Mouse (Mus musculus) kidney, postnatal 0 days (tissue): ENCODE data around the gene Grip2. TPM values are rescaled to one million over a fixed set of nuclear protein-coding genes. Genes with fewer than 3 reads are reported as not detected.

Experiments used
- ATAC-seq: fragments of 200-750 bp; cut with Nextera tagmentation; replicated peaks from 2 replicates; pipeline ENCODE4 v1.8.0; 2017; ENCODE audit warnings: low read depth, moderate number of reproducible peaks, moderate TSS enrichment, moderate library complexity; ENCODE audit not compliant: low FRiP score
- DNase-seq: peaks from one replicate; pipeline ENCODE4 v3.0.0-alpha.2; 2016; ENCODE audit warnings: low spot score
- H3K27ac ChIP-seq: fragments of 300-500 bp; sonication (generic); 2 replicates; pipeline ENCODE4 v1.5.1; 2014; ENCODE audit warnings: mild to moderate bottlenecking
- H3K27me3 ChIP-seq: fragments of 300-500 bp; sonication (generic); 2 replicates; pipeline ENCODE4 v1.6.1; 2014; ENCODE audit warnings: low read length, mixed read lengths; ENCODE audit not compliant: insufficient read depth
- H3K36me3 ChIP-seq: fragments of 300-500 bp; sonication (generic); 2 replicates; pipeline ENCODE4 v1.6.1; 2014; ENCODE audit warnings: low read length, mixed read lengths; ENCODE audit not compliant: insufficient read depth
- H3K4me1 ChIP-seq: fragments of 300-500 bp; sonication (generic); replicated peaks from 2 replicates; pipeline ENCODE4 v1.6.1; 2014; ENCODE audit warnings: antibody characterized with exemption, low read length, mixed read lengths; ENCODE audit not compliant: insufficient read depth
- H3K4me2 ChIP-seq: fragments of 300-500 bp; sonication (generic); 2 replicates; pipeline ENCODE4 v1.6.1; 2014; ENCODE audit warnings: mild to moderate bottlenecking, low read length, moderate library complexity, mixed read lengths
- H3K4me3 ChIP-seq: fragments of 300-500 bp; sonication (generic); replicated peaks from 2 replicates; pipeline ENCODE4 v1.5.1; 2014; ENCODE audit warnings: low read depth, low read length
- H3K9ac ChIP-seq: fragments of 300-500 bp; sonication (generic); 2 replicates; pipeline ENCODE4 v1.6.1; 2014; ENCODE audit warnings: low read depth, low read length
- H3K9me3 ChIP-seq: fragments of 300-500 bp; sonication (generic); replicated peaks from 2 replicates; pipeline ENCODE4 v1.6.1; 2016; ENCODE audit warnings: low read length, inconsistent platforms, mixed read lengths
- CTCF ChIP-seq: IDR thresholded peaks from 2 replicates; pipeline ENCODE4 v1.5.1; 2016; ENCODE audit warnings: antibody characterized with exemption, low read depth, mild to moderate bottlenecking, moderate library complexity
- WGBS: fragments of 180-500 bp; shearing (Covaris S2); extraction: QIAGEN DNeasy Blood & Tissue Kit; methylation state at CpG from one replicate; pipeline ENCODE4 v1.1.7; 2014; 5-methylcytosine and 5-hydroxymethylcytosine counted together
- polyA plus RNA-seq: library from polyadenylated mRNA; unstranded; fragments of >200 nt; fragmentation: Nextera tagmentation; extraction: Ambion mirVana; gene quantifications from 2 replicates; pipeline ENCODE4 v1.2.1, GENCODE M21; 2015

The Grip2 gene
- 0.68 and 0.72 TPM in 2 replicates for polyA plus RNA-seq

DNA sequence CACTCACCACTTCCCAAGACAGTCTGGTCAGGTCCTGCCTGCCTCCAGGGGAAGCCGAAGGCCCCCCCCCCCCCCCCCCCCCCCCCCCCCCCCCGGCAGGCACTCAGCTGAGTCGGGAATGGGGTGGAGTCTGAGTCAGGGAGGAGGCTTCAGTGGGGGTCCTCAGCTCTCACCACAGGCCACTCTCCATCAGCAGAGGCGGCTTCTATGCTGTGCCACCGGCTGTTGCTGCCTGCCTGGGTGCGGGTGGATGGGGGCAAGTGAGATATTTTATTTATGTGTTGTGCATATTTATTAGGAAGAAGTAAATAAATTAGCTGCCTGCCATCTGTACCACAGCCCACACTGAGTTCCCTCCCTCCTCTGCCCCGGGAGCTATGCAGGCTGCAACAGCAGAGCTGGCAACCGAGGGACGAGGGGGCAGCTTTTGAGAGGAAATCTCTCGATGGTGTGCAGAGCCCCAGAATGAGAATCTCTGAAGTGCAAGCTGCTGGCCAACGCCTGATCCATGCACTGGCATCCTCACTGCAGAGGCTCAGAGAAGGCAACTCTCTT, at the start of gene Grip2:
Gene Grip2 (minus strand): TSS at position 235 of the 555 bp plus-strand sequence.
- H3K27me3 ChIP-seq: no peaks in the 10 kb centered on the region
- no peaks in the 10 kb centered on the region for H3K4me1 ChIP-seq
- H3K36me3 ChIP-seq: no peaks in the 10 kb centered on the region
- no peak for ATAC-seq
- no peaks in the 10 kb centered on the region for H3K9me3 ChIP-seq
- no peak for DNase-seq
- no peak within 1 kb of the TSS for H3K4me3 ChIP-seq
- TF ChIP-seq CTCF: no peak
- no peak within 1 kb of the TSS for H3K27ac ChIP-seq
- no peak within 1 kb of the TSS for H3K9ac ChIP-seq
- no peak within 1 kb of the TSS for H3K4me2 ChIP-seq
- 58% methylated on average over 7 of the region's 11 CpGs for WGBS

DNA sequence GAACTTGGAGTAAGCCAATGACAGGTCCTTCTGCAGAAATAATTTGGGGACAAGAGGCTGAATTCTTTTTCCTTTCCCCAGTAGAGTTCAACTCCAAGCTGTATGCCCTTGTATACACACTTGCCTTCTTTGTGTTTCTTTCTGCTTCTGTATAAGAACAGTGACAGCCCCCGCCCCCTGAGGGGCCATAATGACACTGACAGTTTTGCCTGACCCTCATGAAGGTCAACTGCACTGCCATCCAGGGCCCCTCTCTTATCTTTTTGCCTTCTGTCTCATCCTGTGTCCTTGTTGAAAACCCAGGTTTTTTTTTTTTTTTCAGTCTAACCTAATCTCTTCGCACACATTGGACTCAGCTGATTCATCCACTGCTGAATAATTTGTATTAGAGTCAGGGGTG, 45.7 kb upstream of the Grip2 start:
- H3K9ac ChIP-seq: no peak overlapping the region
- no peaks in the 10 kb centered on the region for H3K9me3 ChIP-seq
- H3K4me2 ChIP-seq: no peak overlapping the region
- no peak for TF ChIP-seq CTCF
- H3K27me3 ChIP-seq: no peaks in the 10 kb centered on the region
- WGBS: 76% methylated on average over 2 of the region's 2 CpGs
- DNase-seq (no peak), ATAC-seq (no peak)
- no peaks in the 10 kb centered on the region for H3K4me1 ChIP-seq
- no peak overlapping the region for H3K4me3 ChIP-seq
- no peak overlapping the region for H3K27ac ChIP-seq
- H3K36me3 ChIP-seq: no peaks in the 10 kb centered on the region

DNA sequence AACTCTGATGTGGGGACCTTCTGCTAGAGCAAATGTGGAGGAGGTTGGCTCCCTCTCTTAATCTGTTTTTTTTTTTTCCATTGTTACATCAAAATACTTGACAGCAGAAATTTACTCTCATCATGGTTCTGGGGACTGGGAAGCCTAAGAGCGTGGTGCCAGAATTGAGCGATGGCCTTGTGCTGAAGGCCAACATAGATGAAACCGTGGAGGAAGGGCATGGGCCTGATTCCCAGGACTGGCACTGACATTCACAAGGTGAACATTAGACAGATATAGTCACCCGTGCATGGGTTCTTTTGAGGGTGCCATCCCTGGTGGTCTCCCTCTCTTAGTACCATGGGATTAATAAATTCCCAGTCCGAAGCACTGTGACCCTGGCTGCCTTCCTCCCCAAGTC, 41.0 kb upstream of the Grip2 start:
- WGBS: 80% methylated on average over 5 of the region's 5 CpGs
- no peak overlapping the region for H3K4me3 ChIP-seq
- no peak for ATAC-seq

DNA sequence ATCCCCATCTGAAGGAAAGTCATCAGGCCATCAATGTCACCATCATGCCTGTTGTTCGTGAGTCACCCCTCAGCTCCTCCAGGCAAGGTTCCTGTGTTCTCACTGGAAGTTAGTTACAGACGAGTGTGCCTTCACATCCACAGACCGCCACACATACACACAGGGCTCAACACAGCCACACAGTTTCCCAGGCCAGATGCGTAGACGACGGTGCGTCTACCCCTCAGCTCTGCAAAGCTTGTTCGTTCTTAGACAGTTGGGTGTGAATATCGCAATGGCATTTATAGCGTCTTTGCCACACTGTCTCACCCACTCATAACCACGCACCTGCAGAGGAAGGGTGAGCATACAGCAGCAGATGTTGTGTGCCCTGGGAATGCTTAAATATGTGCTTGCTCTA, 38.6 kb upstream of the Grip2 start:
- ATAC-seq: no peak

More for the DNA sequence above, 41.0 kb upstream of the Grip2 start:
- Histone ChIP-seq H3K27ac (no peak overlapping the region), H3K4me2 (no peak overlapping the region), H3K9ac (no peak overlapping the region), H3K4me1 (no peaks in the 10 kb centered on the region), H3K36me3 (no peaks in the 10 kb centered on the region), H3K9me3 (no peaks in the 10 kb centered on the region), H3K27me3 (no peaks in the 10 kb centered on the region)
- no peak for TF ChIP-seq CTCF
- no peak for DNase-seq

DNA sequence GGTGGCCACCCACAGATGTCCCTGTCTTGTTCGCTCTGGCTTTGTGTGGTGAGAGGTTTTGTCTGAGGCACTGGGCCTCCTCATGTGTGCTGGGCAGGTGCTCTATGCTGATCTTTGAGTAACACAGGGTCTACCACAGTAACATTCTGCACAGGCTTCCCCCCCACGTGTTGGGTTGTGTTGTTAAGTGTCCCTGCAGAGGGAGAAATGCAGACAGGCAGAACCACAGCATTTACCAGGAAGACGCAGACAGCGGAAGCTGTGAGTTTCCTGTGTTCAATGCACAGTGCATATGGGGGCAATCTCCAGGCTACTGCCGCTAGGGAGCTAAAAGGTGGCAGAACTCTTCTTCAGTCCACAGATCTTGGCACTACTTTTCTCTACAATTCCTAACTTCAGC, 37.5 kb upstream of the Grip2 start:
- no peaks in the 10 kb centered on the region for H3K27me3 ChIP-seq
- H3K9me3 ChIP-seq: no peaks in the 10 kb centered on the region
- H3K9ac ChIP-seq: no peak overlapping the region
- no peak for ATAC-seq
- H3K27ac ChIP-seq: no peak overlapping the region
- H3K4me1 ChIP-seq: no peaks in the 10 kb centered on the region
- H3K4me2 ChIP-seq: no peak overlapping the region
- no peaks in the 10 kb centered on the region for H3K36me3 ChIP-seq
- 71% methylated on average over 5 of the region's 5 CpGs for WGBS
- no peak for TF ChIP-seq CTCF
- no peak for DNase-seq
- H3K4me3 ChIP-seq: no peak overlapping the region

More for the DNA sequence above, 38.6 kb upstream of the Grip2 start:
- no peak overlapping the region for H3K9ac ChIP-seq
- H3K27ac ChIP-seq: no peak overlapping the region
- H3K36me3 ChIP-seq: no peaks in the 10 kb centered on the region
- TF ChIP-seq CTCF: no peak
- H3K4me2 ChIP-seq: no peak overlapping the region
- WGBS: 80% methylated on average over 11 of the region's 11 CpGs
- no peak for DNase-seq
- H3K4me3 ChIP-seq: no peak overlapping the region
- no peaks in the 10 kb centered on the region for H3K9me3 ChIP-seq
- H3K4me1 ChIP-seq: no peaks in the 10 kb centered on the region
- H3K27me3 ChIP-seq: no peaks in the 10 kb centered on the region

DNA sequence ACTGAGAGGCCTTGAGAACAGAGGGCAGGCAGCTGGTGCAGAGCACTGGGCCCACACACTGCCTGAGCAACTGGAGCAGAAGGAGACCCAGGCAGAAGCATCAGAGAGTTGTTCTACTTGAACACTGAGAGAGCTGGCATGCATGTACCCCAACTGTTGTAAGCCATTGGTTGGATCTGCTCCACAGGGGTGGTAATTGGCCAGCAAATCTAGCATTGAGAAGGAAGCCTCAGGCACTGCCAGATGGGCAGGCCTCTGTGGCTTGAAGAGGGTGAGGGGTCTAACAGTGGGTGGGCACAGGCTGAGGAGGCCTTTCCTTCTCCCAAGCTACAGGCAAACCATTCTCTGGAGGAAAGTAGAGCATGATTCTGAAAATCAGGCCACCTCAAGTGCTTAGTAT, 35.8 kb upstream of the Grip2 start:
- Histone ChIP-seq H3K4me2 (no peak overlapping the region), H3K4me3 (no peak overlapping the region), H3K4me1 (no peaks in the 10 kb centered on the region), H3K36me3 (no peaks in the 10 kb centered on the region), H3K9me3 (no peaks in the 10 kb centered on the region), H3K27ac (no peak overlapping the region), H3K9ac (no peak overlapping the region), H3K27me3 (no peaks in the 10 kb centered on the region)
- no peak for DNase-seq
- ATAC-seq: no peak
- no peak for TF ChIP-seq CTCF

DNA sequence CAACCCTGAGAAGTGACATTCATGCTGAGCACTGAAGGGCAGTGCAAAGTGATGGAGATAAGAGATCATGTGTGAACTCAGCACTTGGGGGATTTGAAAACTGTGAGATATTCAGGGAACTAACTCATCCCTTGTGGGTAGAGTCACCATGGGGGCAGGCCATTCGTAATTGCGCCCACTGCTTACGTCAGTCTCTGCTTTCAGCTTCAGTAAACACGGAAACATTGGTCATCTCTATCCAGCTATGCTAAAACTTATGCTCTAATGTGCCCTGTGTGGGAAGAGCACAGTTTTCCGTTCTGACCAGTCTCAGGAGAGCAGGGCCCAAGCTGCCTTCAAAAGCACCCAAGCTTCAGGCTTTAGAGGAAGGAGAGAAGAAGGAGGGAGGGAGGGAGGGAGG, 31.3 kb upstream of the Grip2 start:
- Histone ChIP-seq H3K4me3 (no peak overlapping the region), H3K27me3 (no peaks in the 10 kb centered on the region), H3K9ac (no peak overlapping the region), H3K4me2 (no peak overlapping the region), H3K27ac (no peak overlapping the region), H3K4me1 (no peaks in the 10 kb centered on the region), H3K9me3 (no peaks in the 10 kb centered on the region), H3K36me3 (no peaks in the 10 kb centered on the region)
- DNase-seq: no peak
- no peak for TF ChIP-seq CTCF
- WGBS: 68% methylated on average over 5 of the region's 5 CpGs
- ATAC-seq: no peak
